Mouse (Mus musculus): ENCODE data around the gene Tmem229b. TPM values are rescaled to one million over a fixed set of nuclear protein-coding genes. Genes with fewer than 3 reads are reported as not detected.
A peak's percentile ranks its signal among the peaks of the same experiment; 100 is the strongest.

The Tmem229b gene
- total RNA-seq (2021) (1 to 10 TPM; 3.2 to 3.3 TPM), polyA plus RNA-seq (2012; rRNA removed) (4.2 and 9.8 TPM in 2 replicates)
- long read RNA-seq, partial matches to known transcripts, result 0 of 1 reads
- long read RNA-seq, other reads (novel, unspliced or antisense), result 1 of 1 reads

GRCm38 (mm10) chr12:79007126-79007753 lies at the start of gene Tmem229b:
Tmem229b (minus strand) TSS chr12:79007627.
- Histone ChIP-seq H3K9ac (ENCODE audit: low read depth, low read length) (peak within 1 kb of the TSS; percentile 94), H3K4me1 (ENCODE audit: control insufficient read depth, insufficient read depth, low read length) (peaks cover 6% of the 10 kb centered on the region), H3K4me3 (peak within 1 kb of the TSS; percentile 92), H3K79me2 (replicated peaks; ENCODE audit: control insufficient read depth, insufficient read depth, low read length) (no peaks in the 10 kb centered on the region), H3K27ac (peak within 1 kb of the TSS; percentile 81), H3K36me3 (ENCODE audit: control insufficient read depth, insufficient read depth, low read length) (no peaks in the 10 kb centered on the region), H3K27me3 (ENCODE audit: control insufficient read depth, insufficient read depth, low read length) (no peaks in the 10 kb centered on the region)
- DNase-seq, result peak in 1 of 2 experiments; percentile 61
- intact Hi-C loops (cut with DNase I), result loop anchor here (2.0 to 5.0 kb wide), 2 partner anchors 26 to 90 kb away; no protein-coding TSS in a partner anchor
- no peak for TF ChIP-seq POLR2A (IDR thresholded peaks at IDR 0.05; ENCODE audit: insufficient read depth, low read depth, low read length)
- no peak for TF ChIP-seq EP300 (IDR thresholded peaks at IDR 0.05; ENCODE audit: insufficient read depth, low read depth, low read length)
- no peak for TF ChIP-seq CTCF (IDR thresholded peaks at IDR 0.05)
- WGBS, result 6% methylated on average over 46 of the region's 49 CpGs

- no peak overlapping the region for H3K9ac ChIP-seq (ENCODE audit: low read depth, low read length)
- H3K27ac ChIP-seq, result no peak overlapping the region
- H3K4me3 ChIP-seq, result no peak overlapping the region
- peak; percentile 67 to 82 for DNase-seq
- WGBS, result 53% methylated on average over 7 of the region's 7 CpGs
- H3K79me2 ChIP-seq (replicated peaks; ENCODE audit: control insufficient read depth, insufficient read depth, low read length), result no peaks in the 10 kb centered on the region
- H3K27me3 ChIP-seq (ENCODE audit: control insufficient read depth, insufficient read depth, low read length), result no peaks in the 10 kb centered on the region
- no peaks in the 10 kb centered on the region for H3K36me3 ChIP-seq (ENCODE audit: control insufficient read depth, insufficient read depth, low read length)
- intact Hi-C loops (cut with DNase I), result no loop called here
- TF ChIP-seq POLR2A (IDR thresholded peaks at IDR 0.05; ENCODE audit: insufficient read depth, low read depth, low read length) (no peak), EP300 (IDR thresholded peaks at IDR 0.05; ENCODE audit: insufficient read depth, low read depth, low read length) (peak; percentile 98)
- H3K4me1 ChIP-seq (ENCODE audit: control insufficient read depth, insufficient read depth, low read length), result peaks cover 4% of the 10 kb centered on the region; the same call in 1 of the 2 replicates
Measured at GRCm38 (mm10) chr12:79055276-79055675, 47.8 kb upstream of the Tmem229b start.

- intact Hi-C loops (cut with DNase I), result no loop called here
- Histone ChIP-seq H3K27ac (no peak overlapping the region), H3K27me3 (ENCODE audit: control insufficient read depth, insufficient read depth, low read length) (no peaks in the 10 kb centered on the region), H3K36me3 (ENCODE audit: control insufficient read depth, insufficient read depth, low read length) (no peaks in the 10 kb centered on the region), H3K79me2 (replicated peaks; ENCODE audit: control insufficient read depth, insufficient read depth, low read length) (no peaks in the 10 kb centered on the region), H3K4me1 (ENCODE audit: control insufficient read depth, insufficient read depth, low read length) (peaks cover 7% of the 10 kb centered on the region), H3K9ac (ENCODE audit: low read depth, low read length) (no peak overlapping the region), H3K4me3 (no peak overlapping the region)
- DNase-seq, result no peak
- TF ChIP-seq POLR2A (IDR thresholded peaks at IDR 0.05; ENCODE audit: insufficient read depth, low read depth, low read length), result no peak
- TF ChIP-seq EP300 (IDR thresholded peaks at IDR 0.05; ENCODE audit: insufficient read depth, low read depth, low read length), result no peak
- TF ChIP-seq CTCF (IDR thresholded peaks at IDR 0.05), result no peak
- 84% methylated on average over 2 of the region's 2 CpGs for WGBS
Measured at GRCm38 (mm10) chr12:79052073-79052472, 44.6 kb upstream of the Tmem229b start.

- TF ChIP-seq EP300 (IDR thresholded peaks at IDR 0.05; ENCODE audit: insufficient read depth, low read depth, low read length) (no peak), POLR2A (IDR thresholded peaks at IDR 0.05; ENCODE audit: insufficient read depth, low read depth, low read length) (no peak), CTCF (IDR thresholded peaks at IDR 0.05) (no peak)
- H3K4me1 ChIP-seq (ENCODE audit: control insufficient read depth, insufficient read depth, low read length), result peaks cover 7% of the 10 kb centered on the region
- H3K27ac ChIP-seq, result no peak overlapping the region
- WGBS, result 42% methylated on average over 3 of the region's 3 CpGs
- no peaks in the 10 kb centered on the region for H3K36me3 ChIP-seq (ENCODE audit: control insufficient read depth, insufficient read depth, low read length)
- no peaks in the 10 kb centered on the region for H3K79me2 ChIP-seq (replicated peaks; ENCODE audit: control insufficient read depth, insufficient read depth, low read length)
- H3K27me3 ChIP-seq (ENCODE audit: control insufficient read depth, insufficient read depth, low read length), result no peaks in the 10 kb centered on the region
- DNase-seq, result peak in 1 of 2 experiments; percentile 50
- H3K4me3 ChIP-seq, result no peak overlapping the region
- H3K9ac ChIP-seq (ENCODE audit: low read depth, low read length), result no peak overlapping the region
- intact Hi-C loops (cut with DNase I), result no loop called here
Measured at GRCm38 (mm10) chr12:79050545-79051212, 43.3 kb upstream of the Tmem229b start.

- Histone ChIP-seq H3K27ac (no peak overlapping the region), H3K36me3 (ENCODE audit: control insufficient read depth, insufficient read depth, low read length) (no peaks in the 10 kb centered on the region), H3K4me1 (ENCODE audit: control insufficient read depth, insufficient read depth, low read length) (peaks cover 7% of the 10 kb centered on the region), H3K79me2 (replicated peaks; ENCODE audit: control insufficient read depth, insufficient read depth, low read length) (no peaks in the 10 kb centered on the region), H3K9ac (ENCODE audit: low read depth, low read length) (no peak overlapping the region), H3K27me3 (ENCODE audit: control insufficient read depth, insufficient read depth, low read length) (no peaks in the 10 kb centered on the region), H3K4me3 (no peak overlapping the region)
- TF ChIP-seq POLR2A (IDR thresholded peaks at IDR 0.05; ENCODE audit: insufficient read depth, low read depth, low read length) (no peak), CTCF (IDR thresholded peaks at IDR 0.05) (no peak), EP300 (IDR thresholded peaks at IDR 0.05; ENCODE audit: insufficient read depth, low read depth, low read length) (no peak)
- DNase-seq, result no peak
- intact Hi-C loops (cut with DNase I), result no loop called here
- WGBS, result 86% methylated on average over 2 of the region's 2 CpGs
Measured at GRCm38 (mm10) chr12:79049807-79050206, 42.4 kb upstream of the Tmem229b start.

GRCm38 (mm10) chr12:79048898-79049297 lies 41.5 kb upstream of the Tmem229b start:
- Histone ChIP-seq H3K27me3 (ENCODE audit: control insufficient read depth, insufficient read depth, low read length) (no peaks in the 10 kb centered on the region), H3K9ac (ENCODE audit: low read depth, low read length) (no peak overlapping the region), H3K4me3 (no peak overlapping the region), H3K36me3 (ENCODE audit: control insufficient read depth, insufficient read depth, low read length) (no peaks in the 10 kb centered on the region), H3K4me1 (ENCODE audit: control insufficient read depth, insufficient read depth, low read length) (peaks cover 7% of the 10 kb centered on the region), H3K27ac (no peak overlapping the region), H3K79me2 (replicated peaks; ENCODE audit: control insufficient read depth, insufficient read depth, low read length) (no peaks in the 10 kb centered on the region)
- intact Hi-C loops (cut with DNase I), result no loop called here
- DNase-seq, result peak in 1 of 2 experiments; percentile 57
- WGBS, result 48% methylated on average over 1 of the region's 1 CpGs
- TF ChIP-seq POLR2A (IDR thresholded peaks at IDR 0.05; ENCODE audit: insufficient read depth, low read depth, low read length), result 0 out of 2 replicates have a peak, but pooled peaks have one; percentile 14
- TF ChIP-seq CTCF (IDR thresholded peaks at IDR 0.05), result no peak
- peak; percentile 90 for TF ChIP-seq EP300 (IDR thresholded peaks at IDR 0.05; ENCODE audit: insufficient read depth, low read depth, low read length)

Measured in heart, adult 2 months (tissue).